Mouse (Mus musculus): Measurements from ENCODE around the gene Ap5m1. TPM values are rescaled to one million over a fixed set of nuclear protein-coding genes. Genes with fewer than 3 reads are reported as not detected.

Ap5m1 gene
- polyA plus RNA-seq, 1 experiment from 2014 or later, result 23.4 TPM

DNA sequence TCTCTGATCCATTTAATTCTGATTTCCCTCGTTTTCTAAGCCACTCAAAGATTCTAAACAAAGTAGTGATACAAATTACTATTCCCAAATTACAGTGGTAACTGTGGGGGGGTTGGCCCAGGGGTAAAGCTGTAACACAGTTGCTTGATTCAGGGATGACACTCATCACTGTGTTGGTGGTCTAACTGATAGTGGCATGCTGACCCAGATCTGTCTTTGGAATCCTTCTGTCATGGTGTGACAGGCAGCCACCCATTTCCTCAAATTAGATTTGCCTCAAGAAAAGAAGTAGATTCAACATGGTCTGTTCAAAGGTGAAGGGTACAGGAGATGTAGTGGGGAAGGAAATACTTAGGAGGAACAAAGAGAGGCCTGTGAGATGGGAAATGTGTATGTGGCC, 72.3 kb downstream of the Ap5m1 start:
- WGBS, result 59% methylated on average over 1 of the region's 1 CpGs
- H3K9me3 ChIP-seq, result peaks cover 4% of the 10 kb centered on the region; the same call in 1 of the 2 replicates

DNA sequence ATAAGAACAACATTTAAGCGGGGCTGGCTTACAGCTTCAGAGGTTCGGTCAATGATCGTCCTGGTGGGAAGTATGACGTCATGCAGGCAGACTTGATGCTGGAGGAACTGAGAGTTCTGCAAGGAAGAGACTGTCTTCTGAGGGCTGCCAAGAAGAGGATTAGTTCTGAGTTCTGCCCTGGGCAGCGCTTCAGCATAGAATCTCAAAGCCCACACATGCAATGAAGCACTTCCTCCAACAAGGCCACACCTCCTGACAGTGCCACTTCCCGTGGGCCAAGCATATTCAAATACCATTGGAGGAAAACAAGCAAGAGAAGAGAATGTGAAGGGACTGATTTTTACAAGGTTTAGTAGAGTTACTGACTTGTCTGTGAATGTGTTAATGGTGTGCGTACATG, 74.9 kb downstream of the Ap5m1 start:
- Histone ChIP-seq H3K4me1 (no peaks in the 10 kb centered on the region), H3K36me3 (no peaks in the 10 kb centered on the region), H3K9ac (no peak overlapping the region), H3K9me3 (peaks cover 4% of the 10 kb centered on the region; the same call in 1 of the 2 replicates), H3K4me3 (no peak overlapping the region), H3K4me2 (replicated peaks) (no peak overlapping the region), H3K27ac (no peak overlapping the region), H3K27me3 (no peaks in the 10 kb centered on the region)
- ATAC-seq (ENCODE audit: low FRiP score, low read depth), result no peak
- 87% methylated on average over 7 of the region's 7 CpGs for WGBS

More for the DNA sequence above, 72.3 kb downstream of the Ap5m1 start:
- H3K36me3 ChIP-seq, result no peaks in the 10 kb centered on the region
- H3K4me1 ChIP-seq, result no peaks in the 10 kb centered on the region
- no peak overlapping the region for H3K4me3 ChIP-seq
- H3K27ac ChIP-seq, result no peak overlapping the region
- no peak for ATAC-seq (ENCODE audit: low FRiP score, low read depth)
- H3K27me3 ChIP-seq, result no peaks in the 10 kb centered on the region
- H3K9ac ChIP-seq, result no peak overlapping the region
- no peak overlapping the region for H3K4me2 ChIP-seq (replicated peaks)

Other genes with a start within 250 kb of the Ap5m1 start
- gene Exoc5, start 556 bp downstream of the Ap5m1 start, polyA plus RNA-seq (2015; fragmentation: Nextera tagmentation; extraction: Ambion mirVana), result 47.5 and 48.2 TPM in 2 replicates
- 9.8 and 10.3 TPM in 2 replicates for gene Naa30, start 106.1 kb downstream of the Ap5m1 start, polyA plus RNA-seq (2015; fragmentation: Nextera tagmentation; extraction: Ambion mirVana)
- 0.04 and 0.23 TPM in 2 replicates for gene ccdc198, start 179.4 kb downstream of the Ap5m1 start, polyA plus RNA-seq (2015; fragmentation: Nextera tagmentation; extraction: Ambion mirVana)

Measured in limb, embryonic 13.5 days (tissue).